Mouse (Mus musculus): ENCODE data around the gene Ccs. TPM values are rescaled to one million over a fixed set of nuclear protein-coding genes. Genes with fewer than 3 reads are reported as not detected.
A peak's percentile ranks its signal among the peaks of the same experiment; 100 is the strongest.

The Ccs gene
- total and polyA plus RNA-seq, 2 experiments from 2014 or later, result 35.4 to 44.3 TPM

DNA sequence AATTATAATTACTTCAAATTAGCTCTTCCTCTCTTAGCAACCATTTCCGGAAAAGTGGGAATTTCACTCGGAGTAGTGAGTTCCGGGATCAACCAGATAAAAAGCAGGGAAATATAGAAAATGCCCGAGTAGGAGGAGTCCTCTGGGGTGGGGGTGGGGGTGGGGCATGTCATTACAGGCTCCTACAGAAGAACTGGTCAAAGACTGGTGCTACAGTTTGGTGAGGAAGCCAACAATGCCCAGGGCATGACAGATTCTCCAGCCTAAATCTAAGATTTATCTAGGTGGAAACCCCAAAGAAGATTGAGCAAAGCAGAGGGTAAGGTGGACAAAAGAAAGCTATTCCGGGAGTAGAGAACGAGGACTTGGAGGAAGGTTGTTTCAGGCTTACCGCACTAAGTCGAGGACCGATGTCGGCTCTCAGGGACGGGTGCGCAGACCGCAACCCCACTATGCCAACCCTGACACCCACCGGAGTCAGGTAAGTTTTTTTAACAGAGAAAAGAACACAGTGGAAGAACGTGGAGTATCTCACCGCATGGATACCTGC, 45.8 kb downstream of the Ccs start:
- peak; percentile 36 for ATAC-seq
- WGBS, result under 1% methylated on average over 16 of the region's 16 CpGs
- TF ChIP-seq CTCF (IDR thresholded peaks at IDR 0.05; ENCODE audit: low read depth), result no peak

DNA sequence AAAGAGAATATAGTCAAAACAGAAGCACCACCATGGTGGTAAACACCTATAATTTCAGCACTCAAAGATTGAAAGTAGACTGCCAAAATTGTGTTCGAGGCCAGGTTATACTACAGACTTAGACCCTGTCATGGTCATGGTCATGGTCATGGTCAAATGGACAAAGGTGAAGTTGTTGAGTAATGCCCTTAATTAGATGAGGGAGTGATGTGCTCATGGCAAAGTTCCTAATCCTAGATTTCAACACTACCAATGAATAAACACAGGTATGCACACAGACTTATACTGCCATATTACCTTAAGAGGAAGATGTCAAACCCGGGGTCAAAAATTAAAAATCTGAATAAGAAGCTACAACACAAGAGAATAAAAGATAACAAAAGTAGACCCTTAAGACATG, 52.8 kb downstream of the Ccs start:
- H3K27ac ChIP-seq (ENCODE audit: low read depth, low read length), result no peak overlapping the region
- WGBS, result 95% methylated on average over 2 of the region's 2 CpGs
- no peaks in the 10 kb centered on the region for H3K9me3 ChIP-seq (ENCODE audit: low read length)
- H3K36me3 ChIP-seq (ENCODE audit: insufficient read depth), result peaks cover 59% of the 10 kb centered on the region
- H3K4me1 ChIP-seq (ENCODE audit: insufficient read depth), result peaks cover 9% of the 10 kb centered on the region
- H3K27me3 ChIP-seq (ENCODE audit: insufficient read depth, low read length), result no peaks in the 10 kb centered on the region
- ATAC-seq (no peak), DNase-seq (no peak)
- H3K4me2 ChIP-seq (ENCODE audit: low read depth), result no peak overlapping the region
- no peak overlapping the region for H3K9ac ChIP-seq
- no peak for TF ChIP-seq CTCF (IDR thresholded peaks at IDR 0.05; ENCODE audit: low read depth)
- H3K4me3 ChIP-seq (ENCODE audit: low read depth, low read length), result no peak overlapping the region

More for the DNA sequence above, 45.8 kb downstream of the Ccs start:
- DNase-seq, result no peak
- peak overlapping the region; percentile 72 for H3K4me3 ChIP-seq (ENCODE audit: low read depth, low read length)
- peak overlapping the region; percentile 82 for H3K27ac ChIP-seq (ENCODE audit: low read depth, low read length)
- H3K4me2 ChIP-seq (ENCODE audit: low read depth), result peak overlapping the region; percentile 60
- H3K4me1 ChIP-seq (ENCODE audit: insufficient read depth), result peaks cover 18% of the 10 kb centered on the region
- peaks cover 16% of the 10 kb centered on the region for H3K36me3 ChIP-seq (ENCODE audit: insufficient read depth)
- no peaks in the 10 kb centered on the region for H3K9me3 ChIP-seq (ENCODE audit: low read length)
- no peaks in the 10 kb centered on the region for H3K27me3 ChIP-seq (ENCODE audit: insufficient read depth, low read length)
- peak overlapping the region; percentile 72 for H3K9ac ChIP-seq

DNA sequence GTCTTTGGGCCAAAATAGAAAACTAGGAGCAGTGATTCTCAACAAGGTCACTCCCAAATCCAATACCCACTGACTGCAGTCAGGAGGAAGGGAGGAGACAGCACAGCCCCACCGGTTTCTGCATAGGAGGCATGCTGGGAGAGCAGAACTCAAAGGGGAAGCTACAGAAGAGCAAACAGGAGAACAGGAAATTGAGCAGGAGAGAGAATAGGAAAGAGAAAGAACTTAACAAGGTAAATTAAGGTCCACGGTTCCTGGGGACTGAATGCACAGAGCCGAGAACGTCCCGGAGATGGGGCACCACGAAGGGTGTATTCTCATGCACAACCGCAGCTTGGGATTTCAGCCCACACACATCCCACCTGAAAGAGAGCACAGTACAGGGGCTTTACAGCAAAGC, 53.9 kb downstream of the Ccs start:
- H3K36me3 ChIP-seq (ENCODE audit: insufficient read depth), result peaks cover 55% of the 10 kb centered on the region

GRCm38 (mm10) chr19:4782891-4783290, 56.2 kb downstream of the Ccs start:
- H3K27ac ChIP-seq (ENCODE audit: low read depth, low read length), result no peak overlapping the region
- WGBS, result 74% methylated on average over 2 of the region's 2 CpGs
- no peak for TF ChIP-seq CTCF (IDR thresholded peaks at IDR 0.05; ENCODE audit: low read depth)
- H3K4me1 ChIP-seq (ENCODE audit: insufficient read depth), result no peaks in the 10 kb centered on the region
- no peak overlapping the region for H3K9ac ChIP-seq
- no peaks in the 10 kb centered on the region for H3K9me3 ChIP-seq (ENCODE audit: low read length)
- no peaks in the 10 kb centered on the region for H3K27me3 ChIP-seq (ENCODE audit: insufficient read depth, low read length)
- ATAC-seq, result no peak
- H3K4me3 ChIP-seq (ENCODE audit: low read depth, low read length), result no peak overlapping the region
- DNase-seq, result no peak
- H3K36me3 ChIP-seq (ENCODE audit: insufficient read depth), result peaks cover 55% of the 10 kb centered on the region
- H3K4me2 ChIP-seq (ENCODE audit: low read depth), result no peak overlapping the region

More for the DNA sequence above, 53.9 kb downstream of the Ccs start:
- no peak for TF ChIP-seq CTCF (IDR thresholded peaks at IDR 0.05; ENCODE audit: low read depth)
- H3K9me3 ChIP-seq (ENCODE audit: low read length), result no peaks in the 10 kb centered on the region
- WGBS, result 90% methylated on average over 7 of the region's 7 CpGs
- peaks cover 3% of the 10 kb centered on the region; the same call in 1 of the 2 replicates for H3K4me1 ChIP-seq (ENCODE audit: insufficient read depth)
- DNase-seq, result no peak
- no peak for ATAC-seq
- no peak overlapping the region for H3K27ac ChIP-seq (ENCODE audit: low read depth, low read length)
- H3K27me3 ChIP-seq (ENCODE audit: insufficient read depth, low read length), result no peaks in the 10 kb centered on the region
- no peak overlapping the region for H3K9ac ChIP-seq
- no peak overlapping the region for H3K4me3 ChIP-seq (ENCODE audit: low read depth, low read length)
- H3K4me2 ChIP-seq (ENCODE audit: low read depth), result no peak overlapping the region

Other genes with a start within 250 kb of the Ccs start
- gene Lrfn4, start 223.7 kb downstream of the Ccs start, total RNA-seq (2014; rRNA removed), result 112 and 127 TPM in 2 replicates
- gene Lrfn4, start 223.7 kb downstream of the Ccs start, polyA plus RNA-seq (2015; fragmentation: Nextera tagmentation; extraction: Ambion mirVana), result 17.1 and 17.2 TPM in 2 replicates
- 51.9 and 65.1 TPM in 2 replicates for gene Rce1, start 213.7 kb downstream of the Ccs start, total RNA-seq (2014; rRNA removed)
- 47.5 and 52.4 TPM in 2 replicates for gene Rce1, start 213.7 kb downstream of the Ccs start, polyA plus RNA-seq (2015; fragmentation: Nextera tagmentation; extraction: Ambion mirVana)
- gene Gm960, start 140.7 kb downstream of the Ccs start, total RNA-seq (2014; rRNA removed), result 4.5 and 7.4 TPM in 2 replicates
- gene Gm960, start 140.7 kb downstream of the Ccs start, polyA plus RNA-seq (2015; fragmentation: Nextera tagmentation; extraction: Ambion mirVana), result 4.9 and 7.3 TPM in 2 replicates
- 169 and 196 TPM in 2 replicates for gene Sptbn2, start 128.2 kb downstream of the Ccs start, total RNA-seq (2014; rRNA removed)
- gene Sptbn2, start 128.2 kb downstream of the Ccs start, polyA plus RNA-seq (2015; fragmentation: Nextera tagmentation; extraction: Ambion mirVana), result 24.3 and 25.4 TPM in 2 replicates
- gene Rbm4b, start 82.8 kb downstream of the Ccs start, total RNA-seq (2014; rRNA removed), result 84.8 and 90.6 TPM in 2 replicates
- 79.8 and 88.7 TPM in 2 replicates for gene Rbm4b, start 82.8 kb downstream of the Ccs start, polyA plus RNA-seq (2015; fragmentation: Nextera tagmentation; extraction: Ambion mirVana)
- 106 and 145 TPM in 2 replicates for gene Rbm4, start 45.4 kb downstream of the Ccs start, total RNA-seq (2014; rRNA removed)
- gene Rbm4, start 45.4 kb downstream of the Ccs start, polyA plus RNA-seq (2015; fragmentation: Nextera tagmentation; extraction: Ambion mirVana), result 45.0 and 56.9 TPM in 2 replicates
- 15.0 and 18.2 TPM in 2 replicates for gene Gm21992, start 27.7 kb downstream of the Ccs start, total RNA-seq (2014; rRNA removed)
- gene Gm21992, start 27.7 kb downstream of the Ccs start, polyA plus RNA-seq (2015; fragmentation: Nextera tagmentation; extraction: Ambion mirVana), result 16.5 and 20.4 TPM in 2 replicates
- 29.2 and 30.9 TPM in 2 replicates for gene Rbm14, start 27.7 kb downstream of the Ccs start, total RNA-seq (2014; rRNA removed)
- 45.9 and 46.6 TPM in 2 replicates for gene Rbm14, start 27.7 kb downstream of the Ccs start, polyA plus RNA-seq (2015; fragmentation: Nextera tagmentation; extraction: Ambion mirVana)
- 0.92 and 1.1 TPM in 2 replicates for gene Ccdc87, start within 50 bp of the Ccs start, total RNA-seq (2014; rRNA removed)
- gene Ccdc87, start within 50 bp of the Ccs start, polyA plus RNA-seq (2015; fragmentation: Nextera tagmentation; extraction: Ambion mirVana), result 0.80 and 1.2 TPM in 2 replicates
- gene Ctsf, start 15.8 kb upstream of the Ccs start, total RNA-seq (2014; rRNA removed), result 81.0 and 117 TPM in 2 replicates
- 74.7 and 79.4 TPM in 2 replicates for gene Ctsf, start 15.8 kb upstream of the Ccs start, polyA plus RNA-seq (2015; fragmentation: Nextera tagmentation; extraction: Ambion mirVana)
- gene Actn3, start 38.6 kb upstream of the Ccs start, total RNA-seq (2014; rRNA removed), result 2.6 and 5.1 TPM in 2 replicates
- gene Actn3, start 38.6 kb upstream of the Ccs start, polyA plus RNA-seq (2015; fragmentation: Nextera tagmentation; extraction: Ambion mirVana), result 1.8 and 2.2 TPM in 2 replicates
- 22.2 and 24.1 TPM in 2 replicates for gene Zdhhc24, start 39.3 kb upstream of the Ccs start, total RNA-seq (2014; rRNA removed)
- 9.1 and 15.2 TPM in 2 replicates for gene Zdhhc24, start 39.3 kb upstream of the Ccs start, polyA plus RNA-seq (2015; fragmentation: Nextera tagmentation; extraction: Ambion mirVana)
- 21.7 and 37.7 TPM in 2 replicates for gene Bbs1, start 67.3 kb upstream of the Ccs start, total RNA-seq (2014; rRNA removed)
- gene Bbs1, start 67.3 kb upstream of the Ccs start, polyA plus RNA-seq (2015; fragmentation: Nextera tagmentation; extraction: Ambion mirVana), result 5.4 and 7.4 TPM in 2 replicates
- gene Dpp3, start 89.0 kb upstream of the Ccs start, total RNA-seq (2014; rRNA removed), result 67.4 and 84.2 TPM in 2 replicates
- 75.2 and 76.8 TPM in 2 replicates for gene Dpp3, start 89.0 kb upstream of the Ccs start, polyA plus RNA-seq (2015; fragmentation: Nextera tagmentation; extraction: Ambion mirVana)
- 11.5 and 13.2 TPM in 2 replicates for gene Peli3, start 103.8 kb upstream of the Ccs start, total RNA-seq (2014; rRNA removed)
- 7.7 and 10.9 TPM in 2 replicates for gene Peli3, start 103.8 kb upstream of the Ccs start, polyA plus RNA-seq (2015; fragmentation: Nextera tagmentation; extraction: Ambion mirVana)
- 101 and 129 TPM in 2 replicates for gene Mrpl11, start 122.8 kb upstream of the Ccs start, total RNA-seq (2014; rRNA removed)
- 162 and 198 TPM in 2 replicates for gene Mrpl11, start 122.8 kb upstream of the Ccs start, polyA plus RNA-seq (2015; fragmentation: Nextera tagmentation; extraction: Ambion mirVana)
- 3.5 and 3.8 TPM in 2 replicates for gene Npas4, start 151.0 kb upstream of the Ccs start, total RNA-seq (2014; rRNA removed)
- 0.36 and 0.42 TPM in 2 replicates for gene Npas4, start 151.0 kb upstream of the Ccs start, polyA plus RNA-seq (2015; fragmentation: Nextera tagmentation; extraction: Ambion mirVana)
- 12.8 and 14.2 TPM in 2 replicates for gene Slc29a2, start 184.5 kb upstream of the Ccs start, total RNA-seq (2014; rRNA removed)
- gene Slc29a2, start 184.5 kb upstream of the Ccs start, polyA plus RNA-seq (2015; fragmentation: Nextera tagmentation; extraction: Ambion mirVana), result 14.5 and 17.1 TPM in 2 replicates
- gene B4gat1, start 199.5 kb upstream of the Ccs start, total RNA-seq (2014; rRNA removed), result 85.9 and 111 TPM in 2 replicates
- 93.0 and 128 TPM in 2 replicates for gene B4gat1, start 199.5 kb upstream of the Ccs start, polyA plus RNA-seq (2015; fragmentation: Nextera tagmentation; extraction: Ambion mirVana)
- gene AC124502.3, start 199.6 kb upstream of the Ccs start, total RNA-seq (2014; rRNA removed), result 3.0 and 7.0 TPM in 2 replicates
- 1.4 and 2.0 TPM in 2 replicates for gene AC124502.3, start 199.6 kb upstream of the Ccs start, polyA plus RNA-seq (2015; fragmentation: Nextera tagmentation; extraction: Ambion mirVana)
- gene Brms1, start 202.0 kb upstream of the Ccs start, total RNA-seq (2014; rRNA removed), result 9.5 and 15.5 TPM in 2 replicates
- 27.6 and 29.3 TPM in 2 replicates for gene Brms1, start 202.0 kb upstream of the Ccs start, polyA plus RNA-seq (2015; fragmentation: Nextera tagmentation; extraction: Ambion mirVana)
- 3.0 and 9.8 TPM in 2 replicates for gene Rin1, start 211.1 kb upstream of the Ccs start, total RNA-seq (2014; rRNA removed)
- gene Rin1, start 211.1 kb upstream of the Ccs start, polyA plus RNA-seq (2015; fragmentation: Nextera tagmentation; extraction: Ambion mirVana), result 1.7 and 2.4 TPM in 2 replicates
- gene Cd248, start 228.7 kb upstream of the Ccs start, total RNA-seq (2014; rRNA removed), result 11.8 and 20.8 TPM in 2 replicates
- 16.3 and 18.1 TPM in 2 replicates for gene Cd248, start 228.7 kb upstream of the Ccs start, polyA plus RNA-seq (2015; fragmentation: Nextera tagmentation; extraction: Ambion mirVana)
- 22.6 and 37.0 TPM in 2 replicates for gene Tmem151a, start 246.2 kb upstream of the Ccs start, total RNA-seq (2014; rRNA removed)
- 40.6 and 46.2 TPM in 2 replicates for gene Tmem151a, start 246.2 kb upstream of the Ccs start, polyA plus RNA-seq (2015; fragmentation: Nextera tagmentation; extraction: Ambion mirVana)
- 44.6 and 54.9 TPM in 2 replicates for gene Yif1a, start 249.2 kb upstream of the Ccs start, total RNA-seq (2014; rRNA removed)
- 50.5 and 59.9 TPM in 2 replicates for gene Yif1a, start 249.2 kb upstream of the Ccs start, polyA plus RNA-seq (2015; fragmentation: Nextera tagmentation; extraction: Ambion mirVana)